Mouse (Mus musculus) spleen, embryonic (tissue): ENCODE data around the gene Wdr5.

Experiments used
- CTCF ChIA-PET: fragments of 350-600 bp; sonication (Branson Sonifier 250); formaldehyde crosslinking; loops from one replicate; lab custom pipeline; 2022; lab: Charles Lee

Wdr5 gene

DNA sequence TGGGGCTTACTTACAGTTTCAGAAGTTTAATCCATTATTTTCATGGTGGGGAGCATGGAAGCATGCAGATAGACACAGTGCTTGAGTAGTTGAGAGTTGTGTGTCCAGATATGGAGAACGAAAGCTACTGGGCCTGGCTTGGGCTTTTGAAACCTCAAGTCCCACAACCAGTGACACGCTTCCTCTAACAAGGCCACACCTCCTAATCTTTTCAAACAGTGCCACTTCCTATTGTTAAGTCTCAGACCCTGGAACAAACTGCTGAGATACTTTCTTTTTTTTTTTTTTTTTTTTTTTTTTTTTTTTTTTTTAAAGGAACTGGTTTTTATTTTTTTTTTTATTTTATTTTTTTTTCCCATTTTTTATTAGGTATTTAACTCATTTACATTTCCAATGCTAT, 33.0 kb downstream of the Wdr5 start:
- CTCF ChIA-PET, result interaction anchor here (0.6 kb wide), 1 partner anchor 220 kb away, joined by 3 read pairs; no protein-coding TSS in a partner anchor

DNA sequence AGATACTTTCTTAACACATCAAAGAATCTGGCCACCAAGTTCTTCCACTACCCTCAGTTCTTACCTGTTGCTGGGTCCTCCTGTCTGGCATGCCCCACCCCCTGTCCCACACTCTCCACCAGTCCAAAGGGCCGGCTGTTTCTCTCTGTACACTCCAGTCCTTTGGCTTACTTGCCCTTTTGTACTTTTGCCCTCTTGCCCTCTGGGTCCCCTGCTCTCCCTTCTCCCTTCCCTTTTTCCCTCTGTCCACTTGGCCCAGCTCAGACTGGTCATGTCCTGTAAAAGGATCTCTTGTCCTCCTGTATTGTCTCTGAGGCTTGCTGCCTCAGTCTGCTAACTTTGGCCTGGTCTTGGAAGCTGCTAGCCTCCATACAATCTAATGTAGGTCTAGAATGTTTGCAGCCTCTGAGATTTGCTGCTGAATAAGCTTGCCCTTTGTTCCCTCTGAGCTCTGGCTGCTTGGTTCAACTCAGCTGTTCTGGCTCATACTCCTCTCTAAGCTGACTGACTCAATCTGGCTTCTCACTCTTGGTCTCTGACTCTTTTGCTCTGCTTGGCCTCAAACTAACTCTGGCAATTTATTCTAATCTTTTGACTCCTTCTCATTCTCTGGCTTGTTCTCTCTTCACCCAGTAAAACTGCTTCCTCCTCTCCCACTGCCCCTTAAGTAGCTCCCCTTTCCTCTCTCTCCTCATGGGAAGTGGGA, 33.9 kb downstream of the Wdr5 start:
- CTCF ChIA-PET, result interaction anchor here (0.6 kb wide), 1 partner anchor 253 kb away, joined by 3 read pairs; no protein-coding TSS in a partner anchor

DNA sequence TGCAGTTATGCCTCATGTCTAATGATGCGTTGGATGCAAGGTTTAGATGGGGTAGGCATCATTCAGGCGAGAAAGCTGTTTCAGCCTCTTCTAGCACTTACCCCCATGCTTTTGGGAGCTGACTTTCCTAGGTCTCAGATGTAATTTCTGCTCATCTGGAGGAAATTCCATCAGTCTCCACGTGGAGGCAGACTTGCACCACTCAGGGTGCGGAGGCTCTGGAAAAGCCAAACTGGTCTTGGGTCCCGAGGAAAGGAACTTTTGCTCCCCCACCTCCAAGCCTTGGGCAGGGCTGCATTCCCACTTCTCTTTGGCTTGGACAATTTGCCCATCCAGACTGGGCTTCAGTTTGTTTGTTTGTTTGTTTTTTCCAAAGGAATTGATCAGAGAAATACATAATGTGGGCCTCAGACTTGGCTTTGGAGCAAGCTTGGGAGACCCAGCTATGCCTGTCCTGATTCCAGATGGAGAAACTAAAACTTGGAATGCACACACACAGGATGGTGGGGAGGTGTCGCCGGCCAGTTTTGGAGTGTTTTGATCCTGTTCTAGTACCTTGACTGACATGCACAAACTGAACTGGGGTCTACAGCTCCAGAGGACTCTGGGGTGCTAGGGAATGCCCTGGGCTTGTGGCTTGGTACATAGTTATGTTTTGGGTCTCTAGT, 37.8 kb downstream of the Wdr5 start:
- CTCF ChIA-PET, result no interaction called here

DNA sequence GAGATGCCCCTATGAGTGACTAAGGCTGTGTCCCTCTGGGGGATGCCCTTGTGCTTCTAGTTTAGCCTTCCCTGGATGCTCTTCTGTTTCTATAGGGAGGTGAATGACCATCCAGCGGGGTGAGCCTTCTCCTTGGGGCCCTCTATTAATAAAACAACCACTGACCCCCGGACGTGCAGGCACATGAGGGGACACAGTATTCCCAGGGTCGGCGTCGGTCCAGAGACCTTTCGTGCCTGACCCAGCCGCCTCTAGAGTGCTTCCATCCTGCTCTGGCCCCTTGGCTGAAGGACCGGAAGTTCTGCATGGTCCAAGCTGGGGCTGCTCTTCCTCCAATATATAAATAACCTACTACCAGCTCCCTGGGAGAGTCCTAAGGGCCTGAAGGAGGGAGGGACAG, 39.4 kb downstream of the Wdr5 start:
- CTCF ChIA-PET, result no interaction called here

DNA sequence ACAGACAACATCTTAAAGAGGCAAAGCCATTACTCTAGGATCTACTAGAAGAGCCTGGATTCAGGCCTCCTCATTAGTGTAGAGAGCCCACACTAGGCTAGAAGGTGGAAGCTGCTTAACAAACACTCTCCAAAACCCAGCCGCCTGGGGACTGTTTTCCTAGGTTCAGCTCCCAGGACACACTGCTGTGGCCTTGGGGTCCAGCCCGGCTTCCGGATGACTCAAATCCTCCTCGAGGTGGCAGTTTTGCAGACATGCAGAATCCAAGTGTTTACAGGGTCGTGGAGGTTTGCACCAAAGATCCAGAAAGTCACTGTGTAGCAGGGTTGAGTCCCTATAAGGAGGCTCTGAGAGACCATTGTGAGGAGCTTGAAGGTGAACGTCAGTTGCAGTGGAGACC, 42.0 kb downstream of the Wdr5 start:
- CTCF ChIA-PET, result no interaction called here

DNA sequence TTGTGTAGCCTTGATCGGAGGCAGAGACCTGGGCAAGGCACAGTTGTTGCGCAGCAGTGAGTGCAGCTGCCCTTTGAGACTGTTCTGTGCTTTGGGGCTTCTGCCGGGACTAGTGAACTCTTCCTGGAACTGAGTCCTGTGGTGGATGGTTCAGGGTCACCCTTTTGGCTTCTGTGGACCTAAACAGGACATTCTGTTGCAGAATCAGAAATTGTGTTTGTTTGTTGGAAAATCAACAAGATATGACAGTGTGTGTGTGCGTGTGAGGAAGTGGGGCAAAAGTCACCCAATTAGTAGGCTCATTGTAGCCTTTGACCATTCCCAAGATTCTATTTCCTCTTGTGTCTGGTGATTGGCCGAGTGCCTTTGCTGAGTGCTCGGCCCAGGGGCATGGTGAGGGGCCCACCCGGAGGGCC, 45.8 kb downstream of the Wdr5 start:
- CTCF ChIA-PET, result no interaction called here

DNA sequence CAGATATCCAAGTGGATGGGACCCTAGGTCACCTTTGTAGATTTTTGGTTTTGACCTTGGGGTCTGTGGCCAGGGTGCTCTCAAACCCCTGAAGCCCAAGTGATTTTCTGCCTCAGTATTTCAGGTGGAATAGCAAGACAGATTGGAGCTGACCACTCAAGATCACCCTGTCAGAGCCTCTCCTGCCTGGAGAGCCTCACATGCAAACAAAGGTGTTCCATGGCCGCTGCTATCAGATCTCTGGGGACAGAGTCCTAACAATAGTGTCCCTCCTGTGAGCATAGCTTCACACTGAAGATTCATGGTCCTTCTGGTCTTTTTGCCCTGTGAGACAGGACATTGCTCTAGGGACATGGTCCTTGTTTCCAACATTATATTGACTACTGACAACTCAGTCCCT, 46.2 kb downstream of the Wdr5 start:
- CTCF ChIA-PET, result no interaction called here

DNA sequence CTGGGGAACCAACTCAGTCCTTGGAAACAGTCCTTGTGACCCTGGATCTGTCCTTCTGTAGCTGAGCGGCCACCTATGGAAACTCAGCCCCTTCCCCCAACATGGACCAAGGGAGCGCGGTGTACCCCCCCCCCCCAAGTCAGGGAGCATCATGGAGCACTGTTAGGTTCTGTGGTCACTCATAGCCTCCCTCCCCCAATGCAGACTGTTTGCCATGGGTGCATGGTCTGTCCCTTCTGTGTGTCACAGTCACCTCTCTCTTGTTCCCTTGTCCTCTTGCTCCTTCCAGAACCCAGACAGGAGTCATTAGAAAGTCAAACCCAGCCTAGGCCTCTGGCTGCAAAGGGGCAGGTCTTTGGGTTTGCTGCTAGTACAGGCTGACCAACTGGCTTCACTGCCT, 46.9 kb downstream of the Wdr5 start:
- CTCF ChIA-PET, result no interaction called here

DNA sequence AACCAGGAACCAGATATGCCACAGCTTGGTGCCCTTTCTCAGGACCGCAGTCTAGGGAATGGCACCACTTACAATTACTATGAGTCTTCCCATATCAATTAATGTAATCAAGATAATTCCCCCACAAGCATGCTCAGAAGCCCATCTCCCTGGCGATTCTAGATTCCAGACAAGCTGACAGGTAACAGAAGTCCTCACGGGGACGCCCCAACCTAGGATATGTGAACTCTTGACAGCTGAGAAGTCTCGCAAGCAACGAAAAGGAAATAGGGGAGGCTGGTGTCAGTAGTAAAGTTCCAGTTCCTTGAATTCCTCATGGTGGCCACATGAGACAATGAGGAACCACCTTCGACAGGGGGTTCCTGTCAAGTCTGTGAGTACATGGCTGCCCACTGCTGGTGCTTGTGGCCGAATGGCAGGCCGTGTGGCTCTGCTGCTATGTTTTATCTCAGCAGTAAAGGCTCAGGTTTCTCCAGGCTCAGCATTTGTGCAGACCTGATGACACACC, 48.7 kb downstream of the Wdr5 start:
- CTCF ChIA-PET, result no interaction called here

DNA sequence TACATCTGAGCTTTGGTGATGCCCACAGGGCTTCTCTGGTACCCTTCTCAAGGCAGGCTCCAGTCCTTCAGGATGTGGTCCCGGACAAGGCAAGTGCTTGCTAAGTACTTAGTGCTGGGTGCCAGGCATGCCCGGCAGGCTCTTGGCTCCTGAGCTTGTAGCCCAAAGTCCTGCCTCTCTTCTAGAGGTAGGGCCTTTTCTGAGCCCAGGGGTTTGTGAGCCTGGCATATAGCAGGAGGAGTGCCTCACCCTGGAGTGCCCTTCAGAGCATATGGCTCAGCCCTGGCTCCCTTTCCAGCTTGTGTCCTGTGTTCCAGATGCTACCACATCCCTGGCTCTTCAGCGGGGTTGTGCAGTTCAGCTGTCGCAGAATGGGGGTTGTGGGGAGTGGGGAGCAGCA, 49.7 kb downstream of the Wdr5 start:
- CTCF ChIA-PET, result interaction anchor here (0.6 kb wide), 1 partner anchor 25 kb away, joined by 3 read pairs; no protein-coding TSS in a partner anchor

DNA sequence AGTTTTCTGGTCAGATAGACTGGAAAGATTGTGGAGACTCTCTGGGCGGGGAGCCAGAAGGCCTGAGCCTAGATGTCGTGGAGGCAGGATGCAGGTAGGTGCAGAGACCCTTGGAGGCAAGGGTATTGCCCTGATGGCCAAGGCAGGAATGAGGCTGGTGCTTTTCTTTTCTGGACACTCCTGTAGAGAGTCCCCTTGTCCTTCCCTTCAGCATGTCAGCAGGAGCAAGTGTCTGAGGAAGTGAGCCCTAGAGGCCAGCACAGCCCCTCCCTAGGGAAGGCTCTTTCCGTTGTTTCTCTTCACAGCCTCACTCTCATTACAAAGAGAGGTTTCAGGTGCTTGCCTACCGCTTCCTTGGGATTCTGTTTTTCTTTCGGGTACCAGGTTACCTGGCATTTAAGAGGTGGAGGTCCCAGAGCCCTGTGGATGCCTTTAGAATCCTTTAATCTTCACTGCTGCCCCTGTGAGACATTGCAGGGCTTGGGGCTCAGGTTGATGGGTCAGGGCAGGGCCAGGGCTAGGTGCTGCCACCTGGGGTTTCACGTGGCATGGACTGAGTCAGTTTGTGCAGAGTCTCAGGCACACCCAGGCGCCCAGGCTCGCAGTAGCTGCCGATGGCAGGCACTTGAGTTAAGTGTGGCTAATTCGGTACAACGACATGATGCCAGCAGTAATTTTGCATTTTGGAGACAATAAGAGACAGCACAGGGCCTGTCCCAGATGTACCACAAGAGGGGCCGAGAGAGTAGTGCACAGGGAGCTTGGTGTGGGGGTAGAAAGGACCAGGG, 50.6 kb downstream of the Wdr5 start:
- CTCF ChIA-PET, result no interaction called here

DNA sequence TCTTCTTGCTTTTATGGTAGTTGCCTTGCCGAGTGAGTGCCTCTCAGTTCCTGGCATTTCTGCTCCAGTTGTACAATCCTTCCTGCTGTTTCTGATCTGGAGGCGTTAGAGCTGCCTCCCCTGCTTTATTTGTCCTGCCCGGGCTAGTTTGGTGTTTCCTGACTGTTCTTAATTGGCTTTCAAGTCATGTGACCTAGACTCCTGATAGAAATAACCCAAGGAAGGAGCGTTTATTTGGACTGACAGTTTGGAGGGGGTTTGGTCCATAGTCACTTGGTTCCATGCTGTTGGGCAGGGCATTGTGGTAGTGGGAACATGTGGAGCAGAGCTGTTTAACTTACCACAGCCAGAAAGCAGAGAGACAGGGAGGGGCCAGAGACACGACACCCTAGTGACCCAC, 55.9 kb downstream of the Wdr5 start:
- CTCF ChIA-PET, result no interaction called here

DNA sequence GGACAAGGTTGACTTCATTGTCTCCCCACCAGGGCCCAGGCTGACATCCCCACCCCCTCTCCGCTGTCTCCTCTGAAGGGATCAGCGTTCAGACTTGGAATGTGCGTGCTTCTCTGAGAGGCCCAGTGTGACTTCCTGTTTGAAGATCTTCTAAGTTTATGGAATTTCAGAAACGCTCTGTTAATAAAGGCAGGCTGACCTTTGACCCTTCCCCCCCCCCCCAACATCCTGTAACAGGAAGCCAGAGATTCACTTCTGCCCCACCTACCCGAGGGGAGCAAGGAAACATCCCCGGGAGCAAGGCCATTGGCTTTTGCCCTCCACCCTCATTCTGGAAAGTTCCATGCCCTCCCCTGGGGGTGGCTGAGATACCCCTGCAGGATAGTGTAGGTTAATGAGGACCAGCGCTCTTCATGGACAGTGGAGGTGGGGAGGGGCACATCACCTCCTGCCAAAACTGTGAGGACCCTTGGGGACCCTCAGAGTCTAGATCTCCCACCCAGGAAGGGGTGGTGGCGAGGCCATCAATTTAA, 57.4 kb downstream of the Wdr5 start:
- CTCF ChIA-PET, result no interaction called here

DNA sequence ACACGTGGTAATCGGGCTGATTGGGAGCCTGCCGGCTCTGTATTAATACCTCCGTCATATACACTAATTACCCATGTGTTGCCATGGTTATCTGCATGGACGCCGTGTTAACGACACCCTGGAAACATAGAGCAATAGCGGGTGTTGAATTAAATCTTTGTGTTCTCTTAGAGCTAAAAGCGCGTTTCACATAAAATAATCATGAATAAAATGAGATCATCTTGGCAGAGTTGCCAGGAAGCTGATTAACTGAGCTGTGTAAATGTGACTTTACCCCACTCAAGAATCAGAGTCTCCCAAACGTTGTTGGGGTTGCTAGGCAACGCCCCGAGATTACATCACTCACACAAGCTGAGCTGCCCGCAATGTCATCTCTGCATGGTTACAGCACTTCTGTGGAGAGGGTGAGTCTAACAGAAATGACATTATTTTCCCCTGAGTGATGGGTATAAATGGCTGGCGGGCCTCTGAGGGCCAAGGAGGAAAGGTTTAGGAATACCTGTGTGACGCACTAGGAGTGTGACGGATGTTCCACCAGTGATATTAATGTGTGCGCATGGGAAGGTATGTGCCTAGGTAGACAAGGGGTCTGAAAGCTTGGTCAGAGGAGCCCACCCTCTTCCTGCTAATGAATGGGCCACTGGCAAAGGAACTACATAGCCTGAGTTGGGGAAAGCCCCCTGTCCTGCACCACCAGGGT, 58.1 kb downstream of the Wdr5 start:
- CTCF ChIA-PET, result interaction anchor here (0.7 kb wide), 1 partner anchor 348 kb away, joined by 4 read pairs; no protein-coding TSS in a partner anchor

DNA sequence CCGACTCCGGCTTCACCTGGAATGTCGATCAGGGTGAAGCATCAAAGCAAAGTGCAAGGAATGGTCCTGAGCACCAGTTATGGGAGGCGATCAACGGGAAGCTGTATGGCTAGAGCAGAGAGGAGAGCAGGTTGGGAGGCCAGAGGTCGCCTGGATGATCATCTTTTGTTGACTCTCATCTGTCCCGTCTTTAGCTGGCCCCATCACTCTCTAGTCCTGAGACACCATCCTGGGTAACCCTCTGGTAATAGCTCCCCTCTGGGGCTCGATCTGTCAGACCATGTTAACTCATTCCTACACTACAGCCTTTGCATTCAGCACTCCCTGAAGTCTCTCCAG, 58.6 kb downstream of the Wdr5 start:
- CTCF ChIA-PET, result no interaction called here

DNA sequence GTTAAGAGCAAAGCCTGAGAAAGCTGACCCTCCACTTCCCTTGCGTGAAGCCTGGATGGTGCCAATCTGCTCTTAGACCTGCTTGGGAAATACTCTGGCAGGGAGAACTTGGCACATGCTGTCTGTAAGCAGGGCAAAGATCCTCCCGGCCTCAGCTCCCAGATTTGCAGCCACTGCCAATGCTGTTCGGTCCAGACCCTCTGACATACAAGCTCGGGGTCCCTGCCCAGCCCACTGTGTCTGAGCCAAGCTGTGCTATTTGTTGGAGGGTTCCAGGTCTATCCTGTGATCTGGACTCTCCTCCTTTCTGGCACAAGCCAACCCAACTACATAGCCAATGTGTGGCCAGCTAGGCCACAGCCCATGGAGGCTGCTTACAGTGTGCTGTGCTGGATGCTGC, 61.5 kb downstream of the Wdr5 start:
- CTCF ChIA-PET, result no interaction called here

DNA sequence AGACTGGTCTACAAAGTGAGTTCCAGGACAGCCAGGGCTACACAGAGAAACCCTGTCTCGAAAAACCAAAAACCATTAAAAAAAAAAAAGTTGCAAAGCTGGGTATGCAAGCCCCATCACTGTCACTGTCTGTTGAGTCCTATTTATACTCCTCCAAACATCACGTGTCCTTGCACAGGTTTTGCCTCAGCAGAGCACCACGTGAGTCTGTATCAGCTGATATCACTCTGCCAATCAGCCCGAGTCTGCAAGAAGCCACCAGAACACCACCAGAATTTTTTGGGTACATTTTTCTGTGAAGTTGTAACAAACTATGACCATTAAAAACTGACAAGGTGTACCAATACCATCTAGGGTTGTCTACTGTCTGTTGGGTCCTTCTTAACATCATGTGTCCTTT, 63.6 kb downstream of the Wdr5 start:
- CTCF ChIA-PET, result no interaction called here

DNA sequence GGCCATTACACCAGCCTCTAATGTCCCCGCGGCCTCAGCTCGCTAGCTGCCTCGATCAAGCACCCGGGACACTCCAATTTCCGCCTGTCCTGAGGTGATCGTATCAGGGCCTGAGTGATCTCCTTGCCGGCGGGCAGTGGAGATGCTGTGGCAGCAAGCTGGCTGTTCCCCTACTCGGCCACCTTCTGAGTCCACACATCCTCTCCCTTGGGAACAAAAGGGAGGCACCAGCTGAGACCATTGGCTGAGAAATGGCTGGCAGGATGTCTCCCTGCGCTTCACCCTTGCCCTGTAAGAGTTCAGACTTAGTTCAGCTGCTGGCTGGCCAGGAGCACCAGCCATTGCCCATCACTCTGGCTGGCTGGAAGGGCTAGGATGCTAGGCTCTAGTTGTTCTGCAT, 67.2 kb downstream of the Wdr5 start:
- CTCF ChIA-PET, result no interaction called here

DNA sequence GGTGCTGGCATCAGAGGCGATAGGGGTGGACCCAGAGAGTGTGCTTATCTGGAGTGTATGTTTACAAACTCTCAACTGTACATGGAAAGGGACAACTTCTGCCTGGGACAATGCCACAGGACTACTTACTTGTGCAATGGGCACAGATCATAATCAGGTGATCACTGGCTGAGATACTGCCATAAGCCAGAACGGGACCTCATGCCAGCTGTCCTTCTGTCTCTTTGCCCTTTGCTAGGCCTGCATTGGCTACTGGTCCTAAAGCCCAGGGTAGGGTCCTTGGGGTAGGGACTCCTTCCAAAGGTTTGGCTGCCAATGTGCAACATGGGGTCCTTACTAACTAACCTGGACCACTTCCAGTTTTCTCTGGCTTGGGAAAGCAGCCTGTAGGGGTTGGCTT, 68.1 kb downstream of the Wdr5 start:
- CTCF ChIA-PET, result no interaction called here

DNA sequence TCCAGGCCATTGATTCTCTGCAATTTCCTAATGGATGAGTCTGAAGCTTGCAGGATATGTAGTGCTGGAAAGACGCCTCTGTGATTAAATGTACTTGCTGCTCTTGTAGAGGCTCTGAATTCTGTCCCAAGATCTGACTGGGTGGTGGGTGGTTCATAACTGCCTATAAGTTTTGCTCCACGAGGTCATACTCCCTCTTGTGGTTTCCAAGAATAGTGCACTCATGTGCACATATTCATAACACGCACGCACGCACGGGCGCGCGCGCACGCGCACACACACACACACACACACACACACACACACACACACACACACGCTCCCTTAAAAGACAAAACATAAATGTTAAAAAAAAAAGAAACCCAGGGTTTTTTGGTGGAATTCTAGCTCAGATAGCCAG, 69.6 kb downstream of the Wdr5 start:
- CTCF ChIA-PET, result interaction anchor here (0.6 kb wide), 1 partner anchor 1517 kb away, joined by 6 read pairs; no protein-coding TSS in a partner anchor
